Mouse (Mus musculus) cortical plate, adult 2 months (tissue): ENCODE data around the gene Tle4.

Experiments
- CTCF ChIP-seq: fragments of 200-500 bp; IDR thresholded peaks from 2 replicates; pipeline ENCODE4 v1.5.1; 2011; ENCODE audit warnings: mild to moderate bottlenecking, control low read depth, low read length; ENCODE audit not compliant: insufficient read depth; ENCODE audit errors: extremely low read depth
- POLR2A ChIP-seq: fragments of 200-500 bp; IDR thresholded peaks from 2 replicates; pipeline ENCODE4 v1.6.1; 2011; ENCODE audit warnings: mild to moderate bottlenecking, low read length, control low read depth; ENCODE audit not compliant: insufficient read depth; ENCODE audit errors: extremely low read depth

GRCm38 (mm10) chr19:14426244-14426868, 171.5 kb downstream of the Tle4 start:
- TF ChIP-seq CTCF (no peak), POLR2A (no peak)
